Mouse (Mus musculus): ENCODE data around the gene Krt15.

Gene Krt15

GRCm38 (mm10) chr11:100135731-100136130, at the start of gene Krt15:
Krt15 (minus strand) TSS chr11:100135928.
- DNase-seq (ENCODE audit: low spot score in 2 of 2): no peak

- no peak for DNase-seq (ENCODE audit: low spot score in 2 of 2)
These were observed 46.0 kb upstream of the Krt15 start for GRCm38 (mm10) chr11:100181725-100182124.

- DNase-seq (ENCODE audit: low spot score in 2 of 2): no peak
These were observed 43.5 kb upstream of the Krt15 start for GRCm38 (mm10) chr11:100179260-100179659.

GRCm38 (mm10) chr11:100178307-100178706, 42.6 kb upstream of the Krt15 start:
- no peak for DNase-seq (ENCODE audit: low spot score in 2 of 2)

GRCm38 (mm10) chr11:100176791-100177190, 41.1 kb upstream of the Krt15 start:
- no peak for DNase-seq (ENCODE audit: low spot score in 2 of 2)

GRCm38 (mm10) chr11:100168765-100169762, 33.3 kb upstream of the Krt15 start:
- peak; percentile 67 to 84 for DNase-seq (ENCODE audit: low spot score in 2 of 2)

- DNase-seq (ENCODE audit: low spot score in 2 of 2): no peak
These were observed 32.3 kb upstream of the Krt15 start for GRCm38 (mm10) chr11:100168071-100168470.

GRCm38 (mm10) chr11:100164392-100164791, 28.7 kb upstream of the Krt15 start:
- no peak for DNase-seq (ENCODE audit: low spot score in 2 of 2)

GRCm38 (mm10) chr11:100157908-100158477, 22.3 kb upstream of the Krt15 start:
- no peak for DNase-seq (ENCODE audit: low spot score in 2 of 2)

GRCm38 (mm10) chr11:100157331-100157730, 21.6 kb upstream of the Krt15 start:
- DNase-seq (ENCODE audit: low spot score in 2 of 2): no peak

GRCm38 (mm10) chr11:100155497-100156255, 19.9 kb upstream of the Krt15 start:
- DNase-seq (ENCODE audit: low spot score in 2 of 2): no peak

GRCm38 (mm10) chr11:100148615-100149330, 13.0 kb upstream of the Krt15 start, which contains the start of gene Krt19:
Krt19 (minus strand) TSS chr11:100148665.
- DNase-seq (ENCODE audit: low spot score in 2 of 2): no peak

- no peak for DNase-seq (ENCODE audit: low spot score in 2 of 2)
These were observed 12.0 kb upstream of the Krt15 start for GRCm38 (mm10) chr11:100147566-100148353.

GRCm38 (mm10) chr11:100145858-100146560, 10.3 kb upstream of the Krt15 start:
- no peak for DNase-seq (ENCODE audit: low spot score in 2 of 2)

GRCm38 (mm10) chr11:100145104-100145503, 9.4 kb upstream of the Krt15 start:
- DNase-seq (ENCODE audit: low spot score in 2 of 2): no peak

GRCm38 (mm10) chr11:100140966-100141365, 5.2 kb upstream of the Krt15 start:
- DNase-seq (ENCODE audit: low spot score in 2 of 2): no peak

GRCm38 (mm10) chr11:100139391-100139790, 3.7 kb upstream of the Krt15 start:
- no peak for DNase-seq (ENCODE audit: low spot score in 2 of 2)

GRCm38 (mm10) chr11:100138809-100139208, 3.1 kb upstream of the Krt15 start:
- DNase-seq (ENCODE audit: low spot score in 2 of 2): no peak

GRCm38 (mm10) chr11:100137693-100138092, 2.0 kb upstream of the Krt15 start:
- no peak for DNase-seq (ENCODE audit: low spot score in 2 of 2)

GRCm38 (mm10) chr11:100136559-100136958, 831 bp upstream of the Krt15 start:
- DNase-seq (ENCODE audit: low spot score in 2 of 2): no peak
